Mouse (Mus musculus): ENCODE measurements around the gene Tcf7l2. TPM values are rescaled to one million over a fixed set of nuclear protein-coding genes. Genes with fewer than 3 reads are reported as not detected.
A peak's percentile ranks its signal among the peaks of the same experiment; 100 is the strongest.

Gene Tcf7l2
- total and polyA plus RNA-seq, 2 experiments from 2014 or later = 3.9 to 71.6 TPM

DNA sequence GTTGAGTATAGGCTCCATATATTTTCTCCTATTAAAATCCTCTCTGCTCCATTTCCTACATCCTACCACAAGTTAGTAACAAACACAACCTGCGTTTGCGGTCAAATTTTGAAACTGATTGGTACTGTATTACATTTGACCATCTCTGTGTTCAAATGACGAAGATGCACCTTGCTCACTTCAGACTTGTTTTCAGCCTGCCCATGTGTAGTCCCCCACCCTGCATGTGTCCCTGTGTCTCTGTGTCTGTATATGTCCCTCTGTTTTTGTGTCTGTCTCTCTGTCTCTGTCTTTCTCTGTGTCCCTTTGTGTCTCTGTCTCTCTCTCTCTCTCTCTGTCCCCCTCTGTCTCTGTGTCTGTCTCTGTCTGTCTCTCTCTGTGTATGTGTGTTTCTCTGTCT is 222.8 kb downstream of the Tcf7l2 start:
- 0 out of 2 replicates have a peak, but pooled peaks cover 3% of the 10 kb centered on the region for H3K9me3 ChIP-seq (ENCODE audit: low read length)
- DNase-seq (ENCODE audit: low spot score) (no peak), ATAC-seq (no peak)
- peaks cover 8% of the 10 kb centered on the region; the same call in 1 of the 2 replicates for H3K27me3 ChIP-seq (ENCODE audit: insufficient read depth, low read length)
- H3K4me3 ChIP-seq (ENCODE audit: low read length) = no peak overlapping the region
- no peak overlapping the region for H3K27ac ChIP-seq
- 98% methylated on average over 3 of the region's 3 CpGs for WGBS
- no peak for TF ChIP-seq CTCF (IDR thresholded peaks at IDR 0.05; ENCODE audit: low read depth)
- no peaks in the 10 kb centered on the region for H3K4me1 ChIP-seq (ENCODE audit: insufficient read depth, low read length)
- no peaks in the 10 kb centered on the region for H3K36me3 ChIP-seq (ENCODE audit: insufficient read depth, low read length)
- no peak overlapping the region for H3K4me2 ChIP-seq (ENCODE audit: low read depth, low read length)
- H3K9ac ChIP-seq (replicated peaks; ENCODE audit: low read length) = no peak overlapping the region

DNA sequence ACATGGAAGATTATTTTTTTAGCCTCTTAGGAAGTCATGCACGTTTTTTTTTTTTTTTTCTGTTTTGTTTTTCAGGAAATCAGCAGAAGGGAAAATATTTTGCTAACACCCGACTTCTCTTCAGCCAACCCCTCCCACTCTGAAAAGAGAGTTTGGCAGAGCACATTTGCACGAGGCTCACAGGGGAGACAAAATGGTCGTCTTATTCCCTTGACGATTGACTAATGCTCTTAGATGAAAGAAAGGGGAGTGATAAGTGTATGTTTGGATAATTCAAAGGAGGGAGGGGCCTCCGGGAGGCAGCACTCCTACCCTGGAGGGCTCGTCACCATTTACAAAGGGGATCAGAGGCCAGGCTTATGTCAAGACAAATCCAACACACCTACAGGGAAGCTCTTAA is 224.4 kb downstream of the Tcf7l2 start:
- Histone ChIP-seq H3K9ac (replicated peaks; ENCODE audit: low read length) (no peak overlapping the region), H3K36me3 (ENCODE audit: insufficient read depth, low read length) (no peaks in the 10 kb centered on the region), H3K27me3 (ENCODE audit: insufficient read depth, low read length) (peaks cover 8% of the 10 kb centered on the region; the same call in 1 of the 2 replicates), H3K4me2 (ENCODE audit: low read depth, low read length) (no peak overlapping the region), H3K9me3 (ENCODE audit: low read length) (no peaks in the 10 kb centered on the region), H3K4me3 (ENCODE audit: low read length) (no peak overlapping the region), H3K27ac (no peak overlapping the region), H3K4me1 (ENCODE audit: insufficient read depth, low read length) (no peaks in the 10 kb centered on the region)
- TF ChIP-seq CTCF (IDR thresholded peaks at IDR 0.05; ENCODE audit: low read depth) = no peak
- WGBS = 49% methylated on average over 7 of the region's 7 CpGs
- ATAC-seq = no peak
- no peak for DNase-seq (ENCODE audit: low spot score)

DNA sequence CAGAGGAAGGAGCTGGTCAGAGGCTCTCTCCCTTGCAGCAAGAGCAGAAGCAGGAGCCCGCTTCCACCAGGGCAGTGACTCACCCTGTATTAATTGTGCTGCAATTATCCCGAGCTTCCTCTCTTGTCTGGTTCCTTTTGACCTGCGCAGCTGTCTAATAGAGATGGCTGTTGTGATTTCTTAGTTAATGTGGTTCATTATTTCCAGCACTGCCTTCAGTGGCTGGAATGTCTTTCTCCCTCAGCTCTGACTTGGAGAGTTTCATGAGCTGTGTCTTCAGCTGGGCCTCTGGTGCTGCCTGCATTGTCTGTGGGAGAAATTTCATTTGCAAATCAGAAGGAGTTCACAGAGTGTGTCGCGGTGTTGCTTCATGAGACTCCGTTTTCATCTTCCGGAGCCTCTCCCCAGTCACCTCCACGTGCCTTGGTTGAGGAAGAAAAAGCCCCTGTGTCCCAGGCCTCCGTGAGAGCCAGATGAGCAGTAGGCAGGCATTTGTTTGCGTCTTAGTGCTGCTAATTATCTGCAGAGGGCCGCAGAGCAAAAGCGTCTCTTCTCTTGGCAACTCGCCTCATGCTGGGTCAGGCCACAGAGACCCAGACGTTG is 228.4 kb downstream of the Tcf7l2 start:
- no peak for ATAC-seq
- no peak overlapping the region for H3K9ac ChIP-seq (replicated peaks; ENCODE audit: low read length)
- H3K9me3 ChIP-seq (ENCODE audit: low read length) = no peaks in the 10 kb centered on the region
- no peak for TF ChIP-seq CTCF (IDR thresholded peaks at IDR 0.05; ENCODE audit: low read depth)
- no peak overlapping the region for H3K4me3 ChIP-seq (ENCODE audit: low read length)
- peaks cover 8% of the 10 kb centered on the region; the same call in 1 of the 2 replicates for H3K27me3 ChIP-seq (ENCODE audit: insufficient read depth, low read length)
- H3K27ac ChIP-seq = no peak overlapping the region
- H3K4me2 ChIP-seq (ENCODE audit: low read depth, low read length) = no peak overlapping the region
- 17% methylated on average over 14 of the region's 14 CpGs for WGBS
- H3K36me3 ChIP-seq (ENCODE audit: insufficient read depth, low read length) = no peaks in the 10 kb centered on the region
- DNase-seq (ENCODE audit: low spot score) = peak; percentile 25
- no peaks in the 10 kb centered on the region for H3K4me1 ChIP-seq (ENCODE audit: insufficient read depth, low read length)

DNA sequence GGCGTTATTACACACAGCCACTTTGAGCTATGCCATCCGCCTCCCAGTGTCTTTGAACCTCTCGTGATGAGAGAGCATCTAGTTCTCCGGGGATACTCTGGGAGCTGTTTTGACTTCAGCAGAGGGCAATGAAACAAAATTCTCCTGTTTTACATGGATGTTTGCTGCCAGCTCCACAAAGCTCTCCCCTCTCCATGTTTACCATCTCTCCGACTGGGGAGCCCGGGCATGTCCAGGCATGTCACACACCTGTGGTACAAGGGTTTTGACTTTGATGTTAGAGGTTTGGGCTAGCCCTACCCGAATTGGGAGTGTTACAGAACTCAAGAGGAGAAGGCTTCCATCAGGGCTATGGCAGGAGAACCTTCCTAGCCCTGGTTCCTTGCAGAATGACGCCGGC is 234.5 kb downstream of the Tcf7l2 start:
- no peak overlapping the region for H3K4me2 ChIP-seq (ENCODE audit: low read depth, low read length)
- WGBS = 90% methylated on average over 9 of the region's 9 CpGs
- H3K9me3 ChIP-seq (ENCODE audit: low read length) = no peaks in the 10 kb centered on the region
- no peak overlapping the region for H3K4me3 ChIP-seq (ENCODE audit: low read length)
- no peak overlapping the region for H3K27ac ChIP-seq
- H3K4me1 ChIP-seq (ENCODE audit: insufficient read depth, low read length) = no peaks in the 10 kb centered on the region
- H3K27me3 ChIP-seq (ENCODE audit: insufficient read depth, low read length) = no peaks in the 10 kb centered on the region
- TF ChIP-seq CTCF (IDR thresholded peaks at IDR 0.05; ENCODE audit: low read depth) = no peak
- DNase-seq (ENCODE audit: low spot score) = no peak
- ATAC-seq = no peak
- no peaks in the 10 kb centered on the region for H3K36me3 ChIP-seq (ENCODE audit: insufficient read depth, low read length)
- H3K9ac ChIP-seq (replicated peaks; ENCODE audit: low read length) = no peak overlapping the region

Measured in hindbrain, postnatal 0 days (tissue).